Mouse (Mus musculus): ENCODE data around the gene Retreg1. TPM values are rescaled to one million over a fixed set of nuclear protein-coding genes. Genes with fewer than 3 reads are reported as not detected.

The Retreg1 gene
- total RNA-seq, 1 experiment: 7.1 TPM

DNA sequence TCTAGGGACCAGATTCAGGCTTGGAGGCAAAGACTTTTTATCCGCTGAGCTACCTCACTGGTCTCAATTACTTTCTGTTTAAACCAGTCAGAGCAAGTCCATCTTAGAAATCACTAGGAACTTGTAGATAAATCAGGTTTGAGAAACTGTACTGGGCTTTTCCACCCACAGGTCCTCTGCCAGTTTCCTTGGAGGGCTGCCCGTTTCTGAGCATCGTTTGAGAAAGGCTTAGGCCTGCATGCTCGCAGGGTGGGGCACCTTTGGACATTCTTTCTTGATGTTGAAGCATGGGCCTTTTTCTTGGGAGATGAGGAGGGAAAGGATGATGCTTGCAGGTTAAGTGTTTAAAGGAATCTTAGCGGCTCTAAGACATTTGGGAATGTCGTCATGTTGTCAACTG lies 77.9 kb downstream of the Retreg1 start:
- H3K4me1 ChIP-seq (ENCODE audit: control insufficient read depth in 2 of 2, insufficient read depth in 2 of 2, low read length in 2 of 2, poor library complexity in 1 of 2): no peaks in the 10 kb centered on the region
- no peaks in the 10 kb centered on the region for H3K9me3 ChIP-seq (ENCODE audit: control insufficient read depth, insufficient read depth, low read depth, low read length)
- H3K36me3 ChIP-seq (ENCODE audit: control insufficient read depth, insufficient read depth, low read length, poor library complexity, severe bottlenecking): no peaks in the 10 kb centered on the region
- H3K9ac ChIP-seq (ENCODE audit: insufficient read depth, low read depth, low read length, poor library complexity, severe bottlenecking): no peak overlapping the region
- H3K4me3 ChIP-seq (ENCODE audit: insufficient read depth in 1 of 2, low read depth in 1 of 2, low read length in 2 of 2, poor library complexity in 1 of 2, severe bottlenecking in 1 of 2): no peak overlapping the region
- no peak for TF ChIP-seq HCFC1 (IDR thresholded peaks at IDR 0.05; ENCODE audit: borderline replicate concordance, insufficient read depth, low read length)
- TF ChIP-seq MAFK (IDR thresholded peaks at IDR 0.05; ENCODE audit: insufficient read depth, low read depth, low read length): no peak
- no peak for TF ChIP-seq CHD2 (IDR thresholded peaks at IDR 0.05; ENCODE audit: low read depth, low read length)
- no peak for TF ChIP-seq ZNF384 (IDR thresholded peaks at IDR 0.05; ENCODE audit: low read depth, low read length)
- no peak for TF ChIP-seq ZC3H11A (IDR thresholded peaks at IDR 0.05; ENCODE audit: borderline replicate concordance, low read depth, low read length)
- in situ Hi-C loops (cut with MboI; ENCODE audit: low sequenced_read_pairs in 2 of 2, unreplicated experiment in 2 of 2): no loop called here
- DNase-seq (ENCODE audit: low read depth, low spot score): no peak
- H3K27ac ChIP-seq (ENCODE audit: insufficient read depth, low read depth, low read length, poor library complexity, severe bottlenecking): no peak overlapping the region

GRCm38 (mm10) chr15:25922007-25922406 lies 79.0 kb downstream of the Retreg1 start:
- no peak for DNase-seq (ENCODE audit: low read depth, low spot score)
- TF ChIP-seq ZC3H11A (IDR thresholded peaks at IDR 0.05; ENCODE audit: borderline replicate concordance, low read depth, low read length) (no peak), MAFK (IDR thresholded peaks at IDR 0.05; ENCODE audit: insufficient read depth, low read depth, low read length) (no peak), ZNF384 (IDR thresholded peaks at IDR 0.05; ENCODE audit: low read depth, low read length) (no peak), HCFC1 (IDR thresholded peaks at IDR 0.05; ENCODE audit: borderline replicate concordance, insufficient read depth, low read length) (no peak), CHD2 (IDR thresholded peaks at IDR 0.05; ENCODE audit: low read depth, low read length) (no peak)
- no peaks in the 10 kb centered on the region for H3K36me3 ChIP-seq (ENCODE audit: control insufficient read depth, insufficient read depth, low read length, poor library complexity, severe bottlenecking)
- no peak overlapping the region for H3K4me3 ChIP-seq (ENCODE audit: insufficient read depth in 1 of 2, low read depth in 1 of 2, low read length in 2 of 2, poor library complexity in 1 of 2, severe bottlenecking in 1 of 2)
- H3K27ac ChIP-seq (ENCODE audit: insufficient read depth, low read depth, low read length, poor library complexity, severe bottlenecking): no peak overlapping the region
- in situ Hi-C loops (cut with MboI; ENCODE audit: low sequenced_read_pairs in 2 of 2, unreplicated experiment in 2 of 2): no loop called here
- H3K9me3 ChIP-seq (ENCODE audit: control insufficient read depth, insufficient read depth, low read depth, low read length): no peaks in the 10 kb centered on the region
- no peak overlapping the region for H3K9ac ChIP-seq (ENCODE audit: insufficient read depth, low read depth, low read length, poor library complexity, severe bottlenecking)
- H3K4me1 ChIP-seq (ENCODE audit: control insufficient read depth in 2 of 2, insufficient read depth in 2 of 2, low read length in 2 of 2, poor library complexity in 1 of 2): no peaks in the 10 kb centered on the region

DNA sequence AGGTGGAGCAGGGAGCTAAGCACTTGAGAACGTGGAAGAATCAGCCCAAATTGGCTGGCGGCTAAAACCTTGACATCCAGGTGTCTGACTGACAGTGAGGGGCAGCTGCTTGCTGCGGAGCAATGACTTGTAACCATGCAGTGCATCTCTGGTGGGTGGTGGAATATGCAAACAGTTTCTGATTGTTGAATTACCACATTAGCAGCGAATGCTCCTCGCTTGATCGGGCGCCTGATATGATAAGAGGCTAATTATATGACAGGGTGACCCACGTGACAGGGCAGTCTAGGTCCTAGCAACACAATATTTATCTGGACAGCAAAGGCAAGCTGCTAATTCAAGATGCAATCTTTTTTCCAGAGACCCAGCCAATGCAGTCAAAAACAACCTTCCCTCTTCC lies 80.9 kb downstream of the Retreg1 start:
- no peaks in the 10 kb centered on the region for H3K4me1 ChIP-seq (ENCODE audit: control insufficient read depth in 2 of 2, insufficient read depth in 2 of 2, low read length in 2 of 2, poor library complexity in 1 of 2)
- no peak overlapping the region for H3K4me3 ChIP-seq (ENCODE audit: insufficient read depth in 1 of 2, low read depth in 1 of 2, low read length in 2 of 2, poor library complexity in 1 of 2, severe bottlenecking in 1 of 2)
- no peak overlapping the region for H3K27ac ChIP-seq (ENCODE audit: insufficient read depth, low read depth, low read length, poor library complexity, severe bottlenecking)
- TF ChIP-seq MAFK (IDR thresholded peaks at IDR 0.05; ENCODE audit: insufficient read depth, low read depth, low read length) (no peak), ZNF384 (IDR thresholded peaks at IDR 0.05; ENCODE audit: low read depth, low read length) (no peak), CHD2 (IDR thresholded peaks at IDR 0.05; ENCODE audit: low read depth, low read length) (no peak), ZC3H11A (IDR thresholded peaks at IDR 0.05; ENCODE audit: borderline replicate concordance, low read depth, low read length) (no peak), HCFC1 (IDR thresholded peaks at IDR 0.05; ENCODE audit: borderline replicate concordance, insufficient read depth, low read length) (no peak)
- H3K36me3 ChIP-seq (ENCODE audit: control insufficient read depth, insufficient read depth, low read length, poor library complexity, severe bottlenecking): no peaks in the 10 kb centered on the region
- DNase-seq (ENCODE audit: low read depth, low spot score): no peak
- in situ Hi-C loops (cut with MboI; ENCODE audit: low sequenced_read_pairs in 2 of 2, unreplicated experiment in 2 of 2): no loop called here
- no peaks in the 10 kb centered on the region for H3K9me3 ChIP-seq (ENCODE audit: control insufficient read depth, insufficient read depth, low read depth, low read length)
- no peak overlapping the region for H3K9ac ChIP-seq (ENCODE audit: insufficient read depth, low read depth, low read length, poor library complexity, severe bottlenecking)

DNA sequence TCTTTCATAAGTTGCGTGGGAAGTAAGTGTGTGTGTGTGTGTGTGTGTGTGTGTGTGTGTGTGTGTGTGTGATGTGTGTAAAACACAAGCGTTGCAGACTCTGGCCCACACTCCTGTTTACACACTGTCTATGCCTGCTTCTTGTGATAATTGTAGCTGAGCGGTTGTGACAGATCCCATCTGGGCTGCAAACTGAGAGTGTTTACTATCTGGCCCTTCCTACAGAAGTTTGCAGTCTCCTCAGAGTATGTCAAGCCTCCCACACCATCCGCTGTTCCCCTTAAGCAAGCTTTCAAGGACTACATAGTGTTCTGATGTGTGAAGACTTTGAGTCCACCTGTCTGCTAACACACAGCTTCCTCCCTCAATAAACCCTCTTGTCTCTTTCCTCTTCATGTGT lies 83.2 kb downstream of the Retreg1 start:
- no peak overlapping the region for H3K9ac ChIP-seq (ENCODE audit: insufficient read depth, low read depth, low read length, poor library complexity, severe bottlenecking)
- H3K27ac ChIP-seq (ENCODE audit: insufficient read depth, low read depth, low read length, poor library complexity, severe bottlenecking): no peak overlapping the region
- in situ Hi-C loops (cut with MboI; ENCODE audit: low sequenced_read_pairs in 2 of 2, unreplicated experiment in 2 of 2): no loop called here
- no peak for TF ChIP-seq HCFC1 (IDR thresholded peaks at IDR 0.05; ENCODE audit: borderline replicate concordance, insufficient read depth, low read length)
- no peak for TF ChIP-seq MAFK (IDR thresholded peaks at IDR 0.05; ENCODE audit: insufficient read depth, low read depth, low read length)
- TF ChIP-seq ZNF384 (IDR thresholded peaks at IDR 0.05; ENCODE audit: low read depth, low read length): no peak
- no peak for TF ChIP-seq ZC3H11A (IDR thresholded peaks at IDR 0.05; ENCODE audit: borderline replicate concordance, low read depth, low read length)
- TF ChIP-seq CHD2 (IDR thresholded peaks at IDR 0.05; ENCODE audit: low read depth, low read length): no peak
- no peak overlapping the region for H3K4me3 ChIP-seq (ENCODE audit: insufficient read depth in 1 of 2, low read depth in 1 of 2, low read length in 2 of 2, poor library complexity in 1 of 2, severe bottlenecking in 1 of 2)
- H3K4me1 ChIP-seq (ENCODE audit: control insufficient read depth in 2 of 2, insufficient read depth in 2 of 2, low read length in 2 of 2, poor library complexity in 1 of 2): no peaks in the 10 kb centered on the region
- DNase-seq (ENCODE audit: low read depth, low spot score): no peak
- no peaks in the 10 kb centered on the region for H3K36me3 ChIP-seq (ENCODE audit: control insufficient read depth, insufficient read depth, low read length, poor library complexity, severe bottlenecking)
- no peaks in the 10 kb centered on the region for H3K9me3 ChIP-seq (ENCODE audit: control insufficient read depth, insufficient read depth, low read depth, low read length)

DNA sequence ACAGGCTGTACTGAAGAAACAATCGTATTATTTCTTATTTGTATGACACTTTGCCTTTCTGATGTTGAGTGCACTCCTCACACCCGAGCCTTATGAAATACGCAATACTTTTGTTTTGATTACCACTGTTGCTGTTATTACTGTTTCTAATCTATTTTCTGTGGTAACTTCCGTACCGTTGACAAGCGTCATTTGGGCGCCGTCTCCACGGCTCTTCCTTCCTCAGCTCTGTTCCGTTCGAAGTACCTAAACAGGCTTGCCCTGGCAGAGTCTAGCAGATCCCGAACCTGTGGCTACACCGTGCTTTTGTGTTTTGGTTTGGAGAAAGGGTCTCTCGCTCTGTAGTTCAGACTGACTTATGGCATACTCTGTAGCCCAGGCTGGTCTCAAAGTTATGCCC lies 84.1 kb downstream of the Retreg1 start:
- H3K9ac ChIP-seq (ENCODE audit: insufficient read depth, low read depth, low read length, poor library complexity, severe bottlenecking): no peak overlapping the region
- no peaks in the 10 kb centered on the region for H3K4me1 ChIP-seq (ENCODE audit: control insufficient read depth in 2 of 2, insufficient read depth in 2 of 2, low read length in 2 of 2, poor library complexity in 1 of 2)
- in situ Hi-C loops (cut with MboI; ENCODE audit: low sequenced_read_pairs in 2 of 2, unreplicated experiment in 2 of 2): no loop called here
- DNase-seq (ENCODE audit: low read depth, low spot score): no peak
- H3K4me3 ChIP-seq (ENCODE audit: insufficient read depth in 1 of 2, low read depth in 1 of 2, low read length in 2 of 2, poor library complexity in 1 of 2, severe bottlenecking in 1 of 2): no peak overlapping the region
- no peaks in the 10 kb centered on the region for H3K36me3 ChIP-seq (ENCODE audit: control insufficient read depth, insufficient read depth, low read length, poor library complexity, severe bottlenecking)
- TF ChIP-seq CHD2 (IDR thresholded peaks at IDR 0.05; ENCODE audit: low read depth, low read length) (no peak), MAFK (IDR thresholded peaks at IDR 0.05; ENCODE audit: insufficient read depth, low read depth, low read length) (no peak), HCFC1 (IDR thresholded peaks at IDR 0.05; ENCODE audit: borderline replicate concordance, insufficient read depth, low read length) (no peak), ZNF384 (IDR thresholded peaks at IDR 0.05; ENCODE audit: low read depth, low read length) (no peak), ZC3H11A (IDR thresholded peaks at IDR 0.05; ENCODE audit: borderline replicate concordance, low read depth, low read length) (no peak)
- no peaks in the 10 kb centered on the region for H3K9me3 ChIP-seq (ENCODE audit: control insufficient read depth, insufficient read depth, low read depth, low read length)
- no peak overlapping the region for H3K27ac ChIP-seq (ENCODE audit: insufficient read depth, low read depth, low read length, poor library complexity, severe bottlenecking)
